Mouse (Mus musculus): ENCODE data around the gene Gne.

DNA sequence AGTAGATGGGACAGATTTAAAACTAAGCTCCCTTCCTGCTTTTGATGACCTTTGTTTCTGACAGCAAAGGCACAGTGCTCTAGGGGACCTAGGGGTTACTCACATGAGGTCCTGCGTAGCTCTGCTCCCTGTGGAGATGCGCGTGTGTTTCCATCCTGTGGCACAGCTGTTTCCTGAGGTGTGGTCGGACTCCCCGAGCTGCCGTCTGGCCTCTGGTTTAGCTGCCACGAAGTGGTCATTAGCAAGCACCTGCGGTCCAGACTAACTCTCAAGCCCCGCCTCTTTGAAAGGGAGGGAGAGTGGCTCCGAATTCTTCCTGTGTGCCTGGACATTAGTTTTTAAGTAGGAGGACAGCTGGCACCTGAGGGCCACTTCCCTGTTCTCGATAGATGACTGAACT is at the start of gene Gne:
- TF ChIP-seq CTCF (IDR thresholded peaks at IDR 0.05) (no peak), EP300 (IDR thresholded peaks at IDR 0.05) (peak; percentile 27; the same call in 1 of the 2 replicates)
